Mouse (Mus musculus): Measurements from ENCODE around the gene Zfp511. TPM values are rescaled to one million over a fixed set of nuclear protein-coding genes. Genes with fewer than 3 reads are reported as not detected.

Gene Zfp511
- polyA plus RNA-seq, 1 experiment from 2014 or later = 43.1 TPM

DNA sequence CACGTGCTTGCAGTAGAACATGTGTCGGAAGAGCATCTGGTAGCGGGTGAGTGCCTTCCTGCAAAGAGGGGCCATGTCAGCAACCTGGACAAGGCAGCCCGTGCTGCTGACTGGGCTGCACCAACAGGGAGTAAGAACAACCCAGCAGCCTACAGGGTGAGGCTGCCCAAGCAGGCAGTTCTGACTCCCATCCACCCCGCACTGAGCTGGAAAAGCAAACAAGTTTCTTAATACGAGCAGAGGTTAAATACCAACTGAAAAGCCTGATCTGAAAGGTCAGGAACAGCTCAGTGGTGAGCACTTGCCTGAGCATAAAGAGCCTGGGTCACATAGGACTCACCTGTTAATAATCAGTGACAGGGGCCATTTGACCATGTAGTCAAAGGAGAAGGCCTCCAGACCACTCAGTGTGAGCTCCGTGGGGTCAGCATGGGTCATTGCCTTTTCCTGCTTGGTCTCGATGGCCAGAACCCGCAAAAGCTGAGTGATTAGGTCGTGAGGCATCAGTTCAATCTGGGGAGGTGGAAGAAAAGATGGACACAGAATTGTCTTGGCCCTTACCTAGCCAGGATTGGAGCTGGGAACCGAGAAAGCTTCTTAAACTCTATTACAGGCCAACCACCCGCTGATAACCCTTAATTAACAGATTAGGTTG is 35.0 kb upstream of the Zfp511 start:
- no peak overlapping the region for H3K4me3 ChIP-seq (ENCODE audit: low read depth, low read length)
- no peaks in the 10 kb centered on the region for H3K9me3 ChIP-seq (ENCODE audit: control insufficient read depth, low read length)
- no peak overlapping the region for H3K27ac ChIP-seq (ENCODE audit: low read depth, low read length)
- DNase-seq (ENCODE audit: low spot score, missing footprints) = peak; percentile 71
- WGBS = 52% methylated on average over 12 of the region's 12 CpGs
- H3K9ac ChIP-seq (ENCODE audit: low read length) = no peak overlapping the region
- peaks cover 30% of the 10 kb centered on the region for H3K36me3 ChIP-seq (ENCODE audit: control insufficient read depth, insufficient read depth, low read length)
- H3K4me1 ChIP-seq (ENCODE audit: control insufficient read depth, insufficient read depth, low read length) = no peaks in the 10 kb centered on the region
- H3K4me2 ChIP-seq = no peak overlapping the region
- ATAC-seq (ENCODE audit: low FRiP score) = no peak
- no peaks in the 10 kb centered on the region for H3K27me3 ChIP-seq (ENCODE audit: control insufficient read depth, insufficient read depth, low read length)

GRCm38 (mm10) chr7:140004666-140005065 is 31.5 kb upstream of the Zfp511 start:
- H3K4me2 ChIP-seq = no peak overlapping the region
- H3K9me3 ChIP-seq (ENCODE audit: control insufficient read depth, low read length) = no peaks in the 10 kb centered on the region
- H3K27ac ChIP-seq (ENCODE audit: low read depth, low read length) = no peak overlapping the region
- no peaks in the 10 kb centered on the region for H3K4me1 ChIP-seq (ENCODE audit: control insufficient read depth, insufficient read depth, low read length)
- no peaks in the 10 kb centered on the region for H3K27me3 ChIP-seq (ENCODE audit: control insufficient read depth, insufficient read depth, low read length)
- ATAC-seq (ENCODE audit: low FRiP score) = no peak
- DNase-seq (ENCODE audit: low spot score, missing footprints) = peak; percentile 53
- 93% methylated on average over 8 of the region's 8 CpGs for WGBS
- no peak overlapping the region for H3K4me3 ChIP-seq (ENCODE audit: low read depth, low read length)
- no peak overlapping the region for H3K9ac ChIP-seq (ENCODE audit: low read length)
- peaks cover 34% of the 10 kb centered on the region for H3K36me3 ChIP-seq (ENCODE audit: control insufficient read depth, insufficient read depth, low read length)

- H3K4me1 ChIP-seq (ENCODE audit: control insufficient read depth, insufficient read depth, low read length) = no peaks in the 10 kb centered on the region
- H3K9ac ChIP-seq (ENCODE audit: low read length) = no peak overlapping the region
- no peak overlapping the region for H3K27ac ChIP-seq (ENCODE audit: low read depth, low read length)
- H3K9me3 ChIP-seq (ENCODE audit: control insufficient read depth, low read length) = no peaks in the 10 kb centered on the region
- ATAC-seq (ENCODE audit: low FRiP score) = no peak
- H3K36me3 ChIP-seq (ENCODE audit: control insufficient read depth, insufficient read depth, low read length) = peaks cover 25% of the 10 kb centered on the region
- no peak overlapping the region for H3K4me3 ChIP-seq (ENCODE audit: low read depth, low read length)
- H3K4me2 ChIP-seq = no peak overlapping the region
- peak; percentile 44 for DNase-seq (ENCODE audit: low spot score, missing footprints)
- 94% methylated on average over 9 of the region's 9 CpGs for WGBS
- no peaks in the 10 kb centered on the region for H3K27me3 ChIP-seq (ENCODE audit: control insufficient read depth, insufficient read depth, low read length)
These were observed 29.2 kb upstream of the Zfp511 start for GRCm38 (mm10) chr7:140006861-140007611.

- H3K27me3 ChIP-seq (ENCODE audit: control insufficient read depth, insufficient read depth, low read length) = no peaks in the 10 kb centered on the region
- no peak overlapping the region for H3K9ac ChIP-seq (ENCODE audit: low read length)
- no peak overlapping the region for H3K4me2 ChIP-seq
- no peak overlapping the region for H3K4me3 ChIP-seq (ENCODE audit: low read depth, low read length)
- H3K9me3 ChIP-seq (ENCODE audit: control insufficient read depth, low read length) = no peaks in the 10 kb centered on the region
- ATAC-seq (ENCODE audit: low FRiP score) = no peak
- no peak for DNase-seq (ENCODE audit: low spot score, missing footprints)
- 96% methylated on average over 9 of the region's 9 CpGs for WGBS
- no peaks in the 10 kb centered on the region for H3K4me1 ChIP-seq (ENCODE audit: control insufficient read depth, insufficient read depth, low read length)
- H3K36me3 ChIP-seq (ENCODE audit: control insufficient read depth, insufficient read depth, low read length) = peaks cover 24% of the 10 kb centered on the region
- H3K27ac ChIP-seq (ENCODE audit: low read depth, low read length) = no peak overlapping the region
These were observed 28.4 kb upstream of the Zfp511 start for GRCm38 (mm10) chr7:140007781-140008180.

DNA sequence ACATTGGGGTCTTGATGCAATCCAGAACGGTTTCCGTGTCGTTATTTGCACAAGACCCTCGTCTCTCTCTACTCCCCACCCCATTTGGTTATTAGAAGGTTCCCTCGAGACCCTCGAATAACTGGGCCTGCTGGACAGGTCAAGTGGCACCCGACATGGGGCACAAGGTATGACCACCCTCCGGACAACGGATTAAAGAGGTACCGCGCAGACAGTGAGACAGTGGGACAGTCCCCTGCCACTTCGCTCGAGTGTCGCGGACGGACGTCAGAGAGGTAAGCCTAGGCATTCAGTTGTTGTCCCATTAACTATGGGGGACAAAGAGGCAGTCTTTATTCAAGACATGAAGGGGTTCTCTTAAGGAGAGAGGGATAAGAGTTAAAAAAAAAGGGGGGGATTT is 24.9 kb upstream of the Zfp511 start:
- Histone ChIP-seq H3K9ac (ENCODE audit: low read length) (no peak overlapping the region), H3K36me3 (ENCODE audit: control insufficient read depth, insufficient read depth, low read length) (peaks cover 8% of the 10 kb centered on the region)
- ATAC-seq (ENCODE audit: low FRiP score) = no peak

DNA sequence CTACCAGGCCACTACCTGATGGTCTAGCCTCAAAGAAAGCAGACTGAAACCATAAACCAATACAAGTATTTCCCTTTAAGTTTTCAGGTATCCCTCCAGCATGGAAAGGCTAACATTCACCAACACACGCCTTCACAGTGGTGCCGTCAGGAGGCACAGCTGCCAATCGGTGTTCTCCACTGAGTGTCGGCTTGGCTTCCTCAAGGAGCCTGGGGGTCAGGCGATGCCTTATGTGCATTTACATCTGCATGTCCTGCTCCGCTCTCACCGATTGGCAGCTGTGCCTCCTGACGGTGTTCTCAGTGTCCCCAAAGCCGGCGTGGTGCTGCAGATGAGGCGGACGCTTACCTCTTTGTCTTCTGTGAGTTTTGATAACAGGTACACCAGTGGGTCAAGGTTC is 4.4 kb upstream of the Zfp511 start:
- H3K4me3 ChIP-seq (ENCODE audit: low read depth, low read length) = no peak overlapping the region
- H3K9me3 ChIP-seq (ENCODE audit: control insufficient read depth, low read length) = no peaks in the 10 kb centered on the region
- ATAC-seq (ENCODE audit: low FRiP score) (no peak), DNase-seq (ENCODE audit: low spot score, missing footprints) (peak; percentile 66)
- H3K36me3 ChIP-seq (ENCODE audit: control insufficient read depth, insufficient read depth, low read length) = peaks cover 34% of the 10 kb centered on the region
- H3K4me1 ChIP-seq (ENCODE audit: control insufficient read depth, insufficient read depth, low read length) = peaks cover 9% of the 10 kb centered on the region
- H3K27me3 ChIP-seq (ENCODE audit: control insufficient read depth, insufficient read depth, low read length) = no peaks in the 10 kb centered on the region
- no peak overlapping the region for H3K4me2 ChIP-seq
- no peak overlapping the region for H3K9ac ChIP-seq (ENCODE audit: low read length)
- H3K27ac ChIP-seq (ENCODE audit: low read depth, low read length) = no peak overlapping the region
- 94% methylated on average over 12 of the region's 12 CpGs for WGBS

More for the DNA sequence above, 24.9 kb upstream of the Zfp511 start:
- Histone ChIP-seq H3K27ac (ENCODE audit: low read depth, low read length) (no peak overlapping the region), H3K27me3 (ENCODE audit: control insufficient read depth, insufficient read depth, low read length) (no peaks in the 10 kb centered on the region), H3K4me1 (ENCODE audit: control insufficient read depth, insufficient read depth, low read length) (no peaks in the 10 kb centered on the region), H3K9me3 (ENCODE audit: control insufficient read depth, low read length) (no peaks in the 10 kb centered on the region), H3K4me3 (ENCODE audit: low read depth, low read length) (no peak overlapping the region), H3K4me2 (no peak overlapping the region)
- no peak for DNase-seq (ENCODE audit: low spot score, missing footprints)
- whole genome bisulfite sequencing = 96% methylated on average over 17 of the region's 17 CpGs

DNA sequence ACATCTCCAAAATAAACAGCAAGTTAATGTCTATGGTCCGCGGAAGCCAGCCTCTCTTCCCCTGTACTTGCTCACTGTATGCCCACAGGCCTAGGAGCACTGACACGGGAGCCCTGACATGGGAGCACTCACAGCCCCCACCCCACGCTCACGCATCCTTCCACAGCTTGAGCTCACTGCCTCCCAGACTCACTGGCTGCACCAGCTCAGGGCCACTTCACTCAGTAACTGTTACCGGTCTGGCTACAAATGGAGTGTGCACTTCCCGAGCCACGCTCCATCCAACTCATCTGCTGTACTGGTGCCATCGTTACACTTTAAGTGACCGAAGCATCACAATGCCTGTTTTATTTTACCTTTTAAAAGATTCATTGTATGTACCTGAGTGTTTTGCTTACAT is 3.8 kb upstream of the Zfp511 start:
- Histone ChIP-seq H3K36me3 (ENCODE audit: control insufficient read depth, insufficient read depth, low read length) (peaks cover 34% of the 10 kb centered on the region), H3K4me2 (no peak overlapping the region), H3K9me3 (ENCODE audit: control insufficient read depth, low read length) (no peaks in the 10 kb centered on the region), H3K27ac (ENCODE audit: low read depth, low read length) (no peak overlapping the region), H3K9ac (ENCODE audit: low read length) (no peak overlapping the region), H3K27me3 (ENCODE audit: control insufficient read depth, insufficient read depth, low read length) (no peaks in the 10 kb centered on the region), H3K4me3 (ENCODE audit: low read depth, low read length) (no peak overlapping the region), H3K4me1 (ENCODE audit: control insufficient read depth, insufficient read depth, low read length) (peaks cover 14% of the 10 kb centered on the region)
- ATAC-seq (ENCODE audit: low FRiP score) = no peak
- DNase-seq (ENCODE audit: low spot score, missing footprints) = no peak
- 96% methylated on average over 10 of the region's 10 CpGs for WGBS

DNA sequence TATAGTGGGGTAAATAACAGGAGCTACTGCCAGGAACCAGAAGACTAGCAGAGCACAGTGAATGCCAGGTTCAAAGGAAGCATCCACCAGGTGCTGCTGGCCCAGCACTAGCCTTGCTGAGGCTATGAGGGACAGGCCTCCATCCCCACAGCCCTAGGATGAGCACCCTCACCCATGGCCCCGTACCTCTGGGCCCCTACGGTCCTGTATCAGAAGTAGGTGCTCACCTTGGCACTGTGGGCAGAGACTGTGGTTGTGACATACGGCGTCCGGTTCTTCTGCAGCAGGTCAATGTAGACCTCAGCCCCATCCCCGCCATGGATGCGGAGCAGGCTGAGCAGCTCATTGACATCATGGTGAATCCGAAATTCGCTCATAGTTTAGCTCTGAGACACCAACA is 2.8 kb upstream of the Zfp511 start:
- Histone ChIP-seq H3K36me3 (ENCODE audit: control insufficient read depth, insufficient read depth, low read length) (peaks cover 30% of the 10 kb centered on the region), H3K4me2 (no peak overlapping the region)
- 89% methylated on average over 9 of the region's 9 CpGs for WGBS

DNA sequence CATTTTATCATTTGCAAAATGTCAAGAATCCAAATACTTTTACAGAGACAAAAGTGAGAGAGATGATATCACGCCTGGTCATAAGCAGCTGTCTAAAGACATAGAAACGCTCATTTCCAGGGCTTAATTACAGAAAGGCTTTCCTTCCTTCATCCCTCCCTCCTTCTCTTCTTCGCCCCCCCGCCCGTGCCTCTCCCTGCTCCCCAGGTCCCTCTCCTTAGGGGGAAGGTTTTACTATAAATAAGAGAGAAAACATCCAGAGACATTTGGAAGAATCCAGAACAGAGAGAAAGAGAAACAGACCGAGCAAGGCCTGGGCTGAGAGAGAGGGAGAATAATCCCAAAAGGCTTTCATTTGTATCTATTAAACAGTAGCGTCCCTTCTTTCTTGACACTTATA is 735 bp upstream of the Zfp511 start:
- no peaks in the 10 kb centered on the region for H3K9me3 ChIP-seq (ENCODE audit: control insufficient read depth, low read length)
- peaks cover 14% of the 10 kb centered on the region for H3K4me1 ChIP-seq (ENCODE audit: control insufficient read depth, insufficient read depth, low read length)

More for the DNA sequence above, 2.8 kb upstream of the Zfp511 start:
- DNase-seq (ENCODE audit: low spot score, missing footprints) (no peak), ATAC-seq (ENCODE audit: low FRiP score) (no peak)
- H3K27me3 ChIP-seq (ENCODE audit: control insufficient read depth, insufficient read depth, low read length) = no peaks in the 10 kb centered on the region
- H3K9me3 ChIP-seq (ENCODE audit: control insufficient read depth, low read length) = no peaks in the 10 kb centered on the region
- no peak overlapping the region for H3K27ac ChIP-seq (ENCODE audit: low read depth, low read length)
- no peak overlapping the region for H3K4me3 ChIP-seq (ENCODE audit: low read depth, low read length)
- H3K4me1 ChIP-seq (ENCODE audit: control insufficient read depth, insufficient read depth, low read length) = peaks cover 14% of the 10 kb centered on the region
- H3K9ac ChIP-seq (ENCODE audit: low read length) = no peak overlapping the region

More for the DNA sequence above, 735 bp upstream of the Zfp511 start:
- no peaks in the 10 kb centered on the region for H3K27me3 ChIP-seq (ENCODE audit: control insufficient read depth, insufficient read depth, low read length)
- peak overlapping the region; percentile 88 for H3K9ac ChIP-seq (ENCODE audit: low read length)
- peak overlapping the region; percentile 82 for H3K4me2 ChIP-seq
- peaks cover 13% of the 10 kb centered on the region; the same call in 1 of the 2 replicates for H3K36me3 ChIP-seq (ENCODE audit: control insufficient read depth, insufficient read depth, low read length)
- H3K4me3 ChIP-seq (ENCODE audit: low read depth, low read length) = peak overlapping the region; percentile 86
- no peak for DNase-seq (ENCODE audit: low spot score, missing footprints)
- no peak for ATAC-seq (ENCODE audit: low FRiP score)
- WGBS = 19% methylated on average over 7 of the region's 7 CpGs
- no peak overlapping the region for H3K27ac ChIP-seq (ENCODE audit: low read depth, low read length)
